Mouse (Mus musculus): ENCODE measurements at regions not wholly inside any gene's neighbourhood (a gene's known extent, or its start where the extent isn't known, plus 50 kb on each side); places are given as distances from the start of the nearest gene placed in this dataset.

GRCm38 (mm10) chr1:128649490-128650178, 57.5 kb upstream of the Cxcr4 start:
- DNase-seq: peak in 1 of 2 experiments; percentile 15
- intact Hi-C loops (cut with DNase I): no loop called here

- no peak for DNase-seq
- intact Hi-C loops (cut with DNase I): no loop called here
These were observed 51.3 kb upstream of the Cxcr4 start for GRCm38 (mm10) chr1:128643316-128643776.

- intact Hi-C loops (cut with DNase I): no loop called here
- no peak for DNase-seq
These were observed 50.1 kb upstream of the Cxcr4 start for GRCm38 (mm10) chr1:128642212-128642611.
